Mouse (Mus musculus) lung, adult 2 months (tissue): ENCODE data around the gene Aven.

Source experiments
- CTCF ChIP-seq: fragments of 200-500 bp; IDR thresholded peaks from 2 replicates; pipeline ENCODE4 v1.5.1; 2011; ENCODE audit warnings: mild to moderate bottlenecking, low read length, control low read depth; ENCODE audit not compliant: insufficient read depth
- POLR2A ChIP-seq: fragments of 200-500 bp; IDR thresholded peaks from 2 replicates; pipeline ENCODE4 v1.6.1; 2011; ENCODE audit warnings: low read depth, mild to moderate bottlenecking, control low read depth, low read length, borderline replicate concordance; ENCODE audit errors: extremely low read depth

DNA sequence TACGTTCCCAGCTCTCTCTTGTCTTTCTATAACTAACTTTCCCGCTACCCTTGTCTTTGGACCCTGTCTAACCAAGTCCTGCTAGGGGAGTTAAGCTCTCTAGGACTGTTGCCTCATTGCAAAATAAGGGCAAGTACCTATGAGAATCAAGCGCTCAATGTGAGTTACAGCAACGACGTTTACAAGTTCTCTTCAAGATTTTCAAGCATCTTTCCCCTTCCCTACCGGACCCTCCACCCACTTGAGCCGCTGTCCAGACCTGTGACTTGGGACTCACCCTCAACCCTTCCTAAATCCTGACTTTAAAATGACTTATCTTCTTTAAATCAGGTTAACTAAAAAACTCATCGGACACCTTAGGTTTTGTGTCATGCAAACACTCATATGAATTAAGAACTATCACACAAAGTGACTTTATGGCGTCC lies 321 bp upstream of the Aven start:
- no peak for TF ChIP-seq CTCF
- TF ChIP-seq POLR2A: no peak
